Mouse (Mus musculus): ENCODE measurements at regions not wholly inside any gene's neighbourhood (a gene's known extent, or its start where the extent isn't known, plus 50 kb on each side); places are given as distances from the start of the nearest gene placed in this dataset.

- DNase-seq (ENCODE audit: low read depth, low spot score), result no peak
Measured at GRCm38 (mm10) chr1:137751446-137751961, 424.0 kb downstream of the Ptprc start.

GRCm38 (mm10) chr1:137750894-137751293 lies 424.6 kb downstream of the Ptprc start:
- DNase-seq (ENCODE audit: low read depth, low spot score), result no peak

DNA sequence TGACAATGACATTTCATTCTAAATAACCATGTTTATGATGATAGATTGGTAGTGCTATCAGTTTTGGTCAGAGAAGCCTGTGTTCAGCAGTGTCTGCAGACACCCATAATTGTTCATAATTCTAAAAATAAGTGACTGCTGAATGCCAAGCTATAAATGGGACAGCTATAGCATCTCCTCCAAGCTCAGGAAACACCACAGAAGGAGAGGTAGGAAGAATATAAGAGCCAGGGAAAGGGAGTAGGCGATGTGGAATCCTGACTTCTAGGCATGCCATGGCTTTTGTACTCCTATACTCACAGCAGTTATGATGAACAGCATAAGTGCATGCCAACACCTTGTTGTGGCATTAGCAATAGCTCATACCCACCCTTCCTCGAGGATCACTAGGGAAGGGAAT lies 429.4 kb downstream of the Ptprc start:
- no peak for DNase-seq (ENCODE audit: low read depth, low spot score)

DNA sequence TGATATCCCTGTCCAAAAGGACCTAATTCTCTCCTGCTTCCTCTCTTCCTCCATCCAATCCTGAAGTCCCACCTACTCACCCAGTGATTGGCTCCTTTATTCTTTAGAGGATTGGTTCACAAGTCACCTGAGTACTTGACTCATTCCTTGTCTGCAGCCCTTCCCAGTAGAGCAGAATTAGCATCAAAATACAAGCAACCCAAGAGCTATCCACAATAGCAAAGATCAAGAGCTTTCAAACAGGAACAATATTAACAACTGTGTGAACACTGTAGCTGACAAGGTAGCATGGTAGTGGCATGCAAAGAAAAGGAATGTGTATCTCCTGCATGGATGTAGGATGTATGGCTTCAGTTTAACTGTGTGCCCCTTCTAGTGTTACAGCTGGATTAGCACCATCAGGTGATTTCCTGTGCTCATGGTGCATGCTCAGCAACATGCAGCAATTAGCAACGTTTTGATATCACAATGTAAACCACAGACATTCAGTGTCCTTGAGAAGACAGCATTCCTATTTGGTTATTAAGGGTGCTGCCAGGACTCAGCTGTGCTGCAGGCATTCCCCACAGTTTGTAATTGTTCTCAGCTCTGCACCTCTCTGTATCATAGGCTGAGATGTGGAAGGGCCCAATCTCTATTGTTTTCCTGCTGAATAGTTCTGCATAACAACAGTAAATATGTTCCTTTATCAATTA lies 437.2 kb downstream of the Ptprc start:
- peak; percentile 78 for DNase-seq (ENCODE audit: low read depth, low spot score)

DNA sequence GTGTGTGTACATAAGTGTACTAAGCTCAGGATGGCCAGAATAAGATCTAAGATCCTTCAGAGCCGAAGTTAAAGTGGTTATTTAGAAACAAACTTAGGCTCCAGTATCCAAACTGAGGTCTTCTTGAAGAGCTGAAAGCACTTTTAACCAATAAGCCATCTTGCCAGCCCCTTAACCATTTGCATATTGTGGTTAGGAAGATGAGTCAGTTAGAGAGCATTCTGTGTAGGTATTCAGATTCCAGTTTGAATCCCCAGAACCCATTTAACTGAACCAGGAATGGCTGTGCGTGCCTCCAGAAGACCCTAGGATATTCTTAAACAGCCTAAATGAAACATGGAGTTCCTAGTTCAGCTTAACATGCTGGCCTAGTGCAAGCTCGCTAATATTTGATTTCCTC lies 471.6 kb downstream of the Ptprc start:
- DNase-seq (ENCODE audit: low read depth, low spot score), result no peak

- DNase-seq (ENCODE audit: low read depth, low spot score), result no peak
Measured at GRCm38 (mm10) chr1:137698876-137699275, 476.6 kb downstream of the Ptprc start.

DNA sequence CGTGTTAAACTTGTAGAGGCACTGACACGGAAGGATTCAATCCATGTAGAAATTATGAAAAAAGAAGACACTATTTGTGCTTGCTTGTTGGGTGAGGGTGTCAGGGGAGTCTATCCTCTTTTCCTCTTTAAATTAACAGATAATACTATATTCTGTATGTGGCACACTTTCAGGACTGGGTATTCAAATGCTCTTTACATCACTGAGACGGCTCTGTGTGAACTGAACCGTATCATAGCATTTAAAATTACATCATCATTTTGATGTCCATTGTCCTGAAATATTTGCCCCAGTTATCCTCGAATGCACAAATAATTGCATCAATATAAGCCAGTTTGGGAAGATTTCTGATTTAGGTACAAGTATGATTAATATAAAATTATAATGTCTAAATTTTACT lies 478.2 kb downstream of the Ptprc start:
- DNase-seq (ENCODE audit: low read depth, low spot score), result no peak

DNA sequence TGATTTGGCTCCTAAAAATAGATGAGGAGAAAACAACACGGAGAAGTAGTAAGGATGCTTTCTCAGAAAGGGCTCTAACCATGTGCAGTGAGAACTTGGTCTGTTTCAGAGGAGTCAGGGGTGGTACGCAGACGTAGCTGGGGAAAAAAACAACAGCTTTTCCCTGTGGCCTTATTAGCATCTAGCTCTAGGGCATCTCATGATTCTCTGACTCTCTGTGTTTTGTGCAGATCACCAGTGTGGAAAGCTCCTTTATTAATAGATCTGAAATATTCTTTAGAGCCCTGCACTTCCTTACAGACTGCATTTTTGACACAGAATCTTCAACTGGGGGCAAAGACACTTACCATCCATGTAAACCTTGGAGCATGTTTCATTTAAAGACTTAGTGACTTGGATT lies 478.7 kb downstream of the Ptprc start:
- no peak for DNase-seq (ENCODE audit: low read depth, low spot score)

DNA sequence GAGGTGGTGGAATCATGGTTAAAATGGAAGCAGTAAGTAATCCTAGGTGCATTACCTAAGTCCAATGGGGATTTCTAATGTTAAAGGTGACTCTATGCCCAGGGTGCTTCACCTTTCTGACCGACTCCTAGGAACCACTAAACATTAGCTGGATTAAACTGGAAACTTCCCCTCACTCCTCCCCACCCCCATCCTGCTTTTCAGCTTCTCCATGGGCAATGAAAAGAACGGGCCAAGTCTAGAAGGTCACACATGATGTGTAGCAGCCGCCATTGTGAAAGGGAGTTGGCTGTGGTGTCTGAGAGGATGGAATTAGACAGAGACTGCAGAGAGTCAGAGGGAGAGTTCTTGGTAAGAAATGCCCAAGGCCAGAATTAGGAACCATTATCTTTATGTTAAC lies 479.8 kb downstream of the Ptprc start:
- peak; percentile 37 for DNase-seq (ENCODE audit: low read depth, low spot score)

DNA sequence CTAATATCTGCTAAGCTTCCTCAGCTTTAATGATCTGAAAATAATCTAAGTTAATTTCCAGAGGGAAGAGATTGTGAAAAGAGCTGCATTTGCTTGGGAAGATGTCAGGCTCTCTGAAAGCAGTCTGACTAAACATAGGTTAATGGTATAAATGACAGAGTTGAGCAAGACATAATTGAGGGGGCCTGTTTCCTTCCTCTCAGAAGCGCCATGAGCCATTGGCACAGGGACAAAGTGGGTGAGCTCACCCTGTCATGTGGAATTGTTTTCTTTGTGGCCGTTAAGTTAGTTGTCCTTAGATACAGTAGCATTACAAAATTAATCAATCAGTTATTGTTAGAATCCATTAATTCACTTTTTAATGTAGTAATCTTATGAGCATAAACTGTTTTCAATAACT lies 483.0 kb downstream of the Ptprc start:
- no peak for DNase-seq (ENCODE audit: low read depth, low spot score)

DNA sequence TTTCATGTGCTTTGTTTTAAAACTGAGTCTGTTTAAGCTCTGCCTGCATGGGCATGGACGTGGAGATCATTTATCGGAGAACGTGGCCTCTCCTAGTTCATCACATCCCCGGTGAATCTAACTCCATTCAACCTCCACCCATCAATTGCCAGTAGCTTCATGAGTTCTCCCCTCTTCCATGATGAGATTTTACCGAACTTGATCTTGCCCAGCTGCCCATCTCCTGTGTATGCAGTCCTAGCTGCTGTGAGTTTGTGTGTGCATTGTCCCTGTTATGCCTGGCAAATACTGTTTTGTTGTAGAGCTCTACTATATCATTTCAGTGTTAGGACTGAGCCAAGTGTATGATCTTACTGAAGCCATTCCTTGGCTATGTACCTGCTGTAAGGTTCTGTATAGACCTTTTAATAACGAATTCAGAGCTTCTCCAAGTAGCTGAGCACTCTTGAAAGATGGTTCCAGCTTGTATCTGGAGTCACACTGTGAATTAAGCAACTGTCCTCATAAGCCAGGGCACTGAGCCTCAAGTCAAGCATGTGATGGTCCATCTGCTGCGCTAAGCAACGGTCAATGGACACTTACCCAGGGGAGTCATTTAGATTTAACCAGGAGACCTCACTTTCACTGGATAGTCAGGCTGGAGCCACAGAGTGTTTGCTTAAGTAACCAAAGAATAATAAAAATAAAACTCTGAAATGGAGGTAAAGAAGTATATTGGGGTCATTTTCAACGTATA lies 484.5 kb downstream of the Ptprc start:
- no peak for DNase-seq (ENCODE audit: low read depth, low spot score)

DNA sequence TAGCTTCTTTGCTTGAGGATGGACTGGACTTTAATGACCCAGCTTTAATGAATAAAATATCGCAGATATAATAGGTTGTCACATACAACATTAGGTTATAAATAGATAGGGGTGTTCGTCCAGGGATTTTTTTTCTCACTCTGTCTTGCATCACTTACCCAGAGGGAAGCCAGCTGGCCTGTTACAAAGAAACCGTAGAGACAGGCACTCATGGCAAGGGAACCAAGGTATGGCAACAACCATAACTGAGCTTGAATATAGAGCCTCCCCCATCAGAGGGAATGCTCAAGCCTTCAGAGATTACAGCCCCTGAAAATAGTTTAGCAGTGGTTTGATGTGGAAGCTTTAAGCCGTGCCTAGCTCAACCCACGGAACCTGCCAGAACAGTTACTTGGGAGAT lies 504.9 kb downstream of the Ptprc start:
- no peak for DNase-seq (ENCODE audit: low read depth, low spot score)

- no peak for DNase-seq (ENCODE audit: low read depth, low spot score)
Measured at GRCm38 (mm10) chr1:137669849-137670248, 505.7 kb downstream of the Ptprc start.

GRCm38 (mm10) chr1:137658141-137658540 lies 517.4 kb downstream of the Ptprc start:
- no peak for DNase-seq (ENCODE audit: low read depth, low spot score)

GRCm38 (mm10) chr1:137656900-137657458 lies 518.5 kb downstream of the Ptprc start:
- DNase-seq (ENCODE audit: low read depth, low spot score), result peak; percentile 61

- DNase-seq (ENCODE audit: low read depth, low spot score), result no peak
Measured at GRCm38 (mm10) chr1:137654171-137654570, 521.3 kb downstream of the Ptprc start.

DNA sequence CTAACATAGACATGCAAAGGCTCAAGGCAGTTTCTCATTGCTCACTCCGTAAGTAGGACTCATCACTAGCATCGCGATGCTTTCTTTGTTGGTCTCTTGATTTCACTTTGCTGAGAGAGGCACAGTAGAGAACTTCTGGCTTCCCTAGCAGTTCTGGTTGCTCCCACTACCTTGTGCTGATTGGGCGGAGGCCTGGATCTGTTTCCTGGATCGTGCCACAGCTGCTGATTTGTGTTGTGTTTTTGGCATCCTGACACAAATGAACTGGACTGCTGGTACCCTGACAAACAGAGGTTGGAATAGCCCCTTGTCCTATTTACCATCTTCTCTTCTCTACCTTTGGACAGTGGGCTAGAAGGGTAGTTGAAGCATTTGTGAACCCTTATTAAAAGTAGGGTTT lies 522.0 kb downstream of the Ptprc start:
- no peak for DNase-seq (ENCODE audit: low read depth, low spot score)

- DNase-seq (ENCODE audit: low read depth, low spot score), result no peak
Measured at GRCm38 (mm10) chr1:137650629-137651028, 524.9 kb downstream of the Ptprc start.

GRCm38 (mm10) chr1:137650082-137650481 lies 525.4 kb downstream of the Ptprc start:
- DNase-seq (ENCODE audit: low read depth, low spot score), result no peak

- no peak for DNase-seq (ENCODE audit: low read depth, low spot score)
Measured at GRCm38 (mm10) chr1:137648832-137649231, 526.7 kb downstream of the Ptprc start.

GRCm38 (mm10) chr1:137644601-137645040 lies 530.9 kb downstream of the Ptprc start:
- no peak for DNase-seq (ENCODE audit: low read depth, low spot score)

DNA sequence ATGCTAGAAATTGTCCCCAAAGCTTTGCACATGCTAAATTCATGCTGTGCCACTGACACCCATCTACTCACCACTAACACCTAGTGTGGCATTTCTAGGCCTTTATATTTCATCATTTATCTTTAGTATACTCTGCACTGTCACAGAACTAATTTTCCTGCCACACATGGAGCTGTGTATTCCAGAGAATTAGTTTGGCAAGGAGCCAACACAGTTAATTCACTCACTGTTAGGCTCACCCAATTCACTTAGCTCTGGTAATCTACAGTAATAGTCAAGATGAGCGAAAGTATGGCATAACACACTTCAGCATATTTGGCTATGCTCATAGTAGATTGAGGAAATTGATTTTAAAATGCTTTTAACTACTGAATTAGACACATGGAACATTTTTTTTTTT lies 532.0 kb downstream of the Ptprc start:
- DNase-seq (ENCODE audit: low read depth, low spot score), result no peak

GRCm38 (mm10) chr1:137640848-137641247 lies 534.7 kb downstream of the Ptprc start:
- no peak for DNase-seq (ENCODE audit: low read depth, low spot score)
